Mouse (Mus musculus) layer of hippocampus, adult 2 months (tissue): ENCODE measurements at regions not wholly inside any gene's neighbourhood (a gene's known extent, or its start where the extent isn't known, plus 50 kb on each side); places are given as distances from the start of the nearest gene placed in this dataset.
"Not testable (repeated sequence)": the region's sequence is repeated elsewhere in the genome, so short reads cannot be mapped to it uniquely, and the experiment has no call there.

Source experiments
- DNase-seq, 2 experiments: peaks; one replicate each; pipeline ENCODE4 v3.0.0; 2022; ENCODE audit warnings: low spot score in 2 of 2
- H3K27ac ChIP-seq: fragments of 200-600 bp; 2 replicates; pipeline ENCODE4 v1.8.1; 2022
- H3K4me3 ChIP-seq: fragments of 200-600 bp; 2 replicates; pipeline ENCODE4 v1.8.1; 2022; ENCODE audit warnings: mild to moderate bottlenecking
- CTCF ChIP-seq: fragments of 200-600 bp; conservative IDR thresholded peaks from 2 replicates; pipeline ENCODE4 v1.8.1; 2022; ENCODE audit warnings: antibody characterized with exemption, mild to moderate bottlenecking, moderate library complexity

GRCm38 (mm10) chr10:6182400-6182799 lies 260.2 kb upstream of the Rgs17 start:
- no peak overlapping the region for H3K27ac ChIP-seq
- DNase-seq = no peak
- H3K4me3 ChIP-seq = no peak overlapping the region
- TF ChIP-seq CTCF = no peak

- DNase-seq, H3K4me3 ChIP-seq, H3K27ac ChIP-seq: not testable (repeated sequence)
Observed at GRCm38 (mm10) chr10:6164311-6164710, 242.1 kb upstream of the Rgs17 start.

- no peak overlapping the region for H3K4me3 ChIP-seq
- H3K27ac ChIP-seq = no peak overlapping the region
- TF ChIP-seq CTCF = no peak
- no peak for DNase-seq
Observed at GRCm38 (mm10) chr10:6156941-6157340, 234.7 kb upstream of the Rgs17 start.

GRCm38 (mm10) chr10:6134091-6134490 lies 211.9 kb upstream of the Rgs17 start:
- no peak for TF ChIP-seq CTCF
- DNase-seq = no peak
- Histone ChIP-seq H3K4me3 (no peak overlapping the region), H3K27ac (no peak overlapping the region)

GRCm38 (mm10) chr10:6124423-6124822 lies 202.2 kb upstream of the Rgs17 start:
- H3K4me3 ChIP-seq, H3K27ac ChIP-seq, DNase-seq: not testable (repeated sequence)

GRCm38 (mm10) chr10:6114883-6115622 lies 192.9 kb upstream of the Rgs17 start:
- Histone ChIP-seq H3K27ac (no peak overlapping the region), H3K4me3 (no peak overlapping the region)
- no peak for TF ChIP-seq CTCF
- DNase-seq = peak; percentile 25 to 51
